Mouse (Mus musculus) thymus, adult 2 months (tissue): Measurements from ENCODE around the gene Tpgs1.

Experiments used
- CTCF ChIP-seq: fragments of 200-500 bp; IDR thresholded peaks from 2 replicates; pipeline ENCODE4 v1.5.1; 2012; ENCODE audit warnings: mild to moderate bottlenecking, control low read depth, low read length, moderate library complexity, borderline replicate concordance; ENCODE audit not compliant: control insufficient read depth, poor library complexity, insufficient read depth; ENCODE audit errors: extremely low read depth
- POLR2A ChIP-seq: fragments of 200-500 bp; IDR thresholded peaks from 2 replicates; pipeline ENCODE4 v1.6.1; 2012; ENCODE audit warnings: mild to moderate bottlenecking, low read length, control low read depth, moderate library complexity; ENCODE audit not compliant: control insufficient read depth, poor library complexity, insufficient read depth; ENCODE audit errors: extremely low read depth

DNA sequence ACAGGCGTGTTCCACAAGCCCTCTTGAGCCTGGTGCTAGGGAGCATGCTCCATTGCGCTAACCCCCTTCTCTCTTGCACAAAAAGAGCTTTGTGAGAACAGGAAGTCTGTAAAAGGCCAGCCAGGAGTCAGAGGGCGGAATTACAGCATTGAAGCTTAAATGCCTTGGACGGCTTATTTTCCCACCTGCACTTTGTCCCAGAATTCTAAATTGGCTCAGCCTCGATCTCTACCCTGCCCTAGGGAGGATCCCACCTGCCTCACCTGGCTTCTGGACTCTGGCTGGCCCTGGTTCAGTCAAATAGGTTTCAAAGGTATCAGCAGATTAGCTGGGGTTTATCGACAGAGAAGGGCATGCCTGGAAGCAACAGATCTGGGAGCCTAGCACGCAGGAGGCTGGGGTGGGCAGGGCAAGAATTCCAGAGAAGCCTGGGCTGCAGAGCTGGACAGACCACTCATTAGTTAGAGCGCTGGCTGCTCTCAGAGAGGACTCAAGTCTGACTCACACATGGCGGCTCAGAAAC is 27.0 kb downstream of the Tpgs1 start:
- TF ChIP-seq CTCF = no peak
- no peak for TF ChIP-seq POLR2A
